25 mouse cellular contexts compared by ENCODE assay signal in genomic region chr11:62589391-62589790, GRCm38 (mm10). TPM values are rescaled to one million over a fixed set of nuclear protein-coding genes. Genes with fewer than 3 reads are reported as not detected.
DNase-seq lines count a peak whose midpoint lies in the region; ATAC-seq and TF ChIP-seq lines count a peak whose summit lies in the region.
"Had no signal": no experiment of that assay in that cellular context is flagged by ENCODE, and none has a peak within 500 bp of the region (broad histone marks: within the 10 kb centered on the region; RNA-seq: fewer than 3 reads in every experiment).

No protein-coding gene starts in this region.

- no peaks in the 10 kb centered on the region for H3K36me3 ChIP-seq in kidney, embryonic 15.5 days
- H3K36me3 ChIP-seq in midbrain, embryonic 11.5 days (ENCODE audit: control insufficient read depth, insufficient read depth, low read length): no peaks in the 10 kb centered on the region
- H3K36me3 ChIP-seq in midbrain, embryonic 16.5 days (ENCODE audit: control insufficient read depth, insufficient read depth, low read length): peaks cover 19% of the 10 kb centered on the region
- peaks cover 78% of the 10 kb centered on the region for H3K36me3 ChIP-seq in thymus, adult 2 months (ENCODE audit: control insufficient read depth, insufficient read depth, low read length)
- H3K36me3 ChIP-seq: embryonic facial prominence, embryonic 13.5 days; embryonic facial prominence, embryonic 15.5 days; forebrain, embryonic 10.5 days had no signal

- TF ChIP-seq CTCF in thymus, adult 2 months (IDR thresholded peaks at IDR 0.05; ENCODE audit: borderline replicate concordance, control insufficient read depth, extremely low read depth, insufficient read depth, low read length, poor library complexity): no peak

- peaks cover 18% of the 10 kb centered on the region for H3K4me1 ChIP-seq in kidney, embryonic 15.5 days
- no peaks in the 10 kb centered on the region for H3K4me1 ChIP-seq in midbrain, embryonic 11.5 days (ENCODE audit: control insufficient read depth, insufficient read depth, low read length)
- no peaks in the 10 kb centered on the region for H3K4me1 ChIP-seq in midbrain, embryonic 16.5 days (ENCODE audit: control insufficient read depth, insufficient read depth, low read length)
- no peaks in the 10 kb centered on the region for H3K4me1 ChIP-seq in thymus, adult 2 months (replicated peaks; ENCODE audit: control insufficient read depth, insufficient read depth, low read length)
- H3K4me1 ChIP-seq: forebrain, embryonic 12.5 days had no signal

- no peak overlapping the region for H3K4me3 ChIP-seq in kidney, embryonic 15.5 days (replicated peaks)
- H3K4me3 ChIP-seq in midbrain, embryonic 11.5 days (ENCODE audit: low read depth, low read length): no peak overlapping the region
- H3K4me3 ChIP-seq in midbrain, embryonic 16.5 days (ENCODE audit: low read depth, low read length): no peak overlapping the region
- no peak overlapping the region for H3K4me3 ChIP-seq in thymus, adult 2 months (ENCODE audit: control insufficient read depth, insufficient read depth, low read length)
- H3K4me3 ChIP-seq: embryonic facial prominence, embryonic 13.5 days; embryonic facial prominence, embryonic 15.5 days; erythroblast, embryonic 14.5 days; forebrain, embryonic 10.5 days; forebrain, embryonic 12.5 days had no signal

- WGBS in kidney, embryonic 15.5 days: 77% methylated on average over 10 of the region's 10 CpGs
- WGBS in midbrain, embryonic 11.5 days: 69% methylated on average over 10 of the region's 10 CpGs
- 76% methylated on average over 10 of the region's 10 CpGs for WGBS in midbrain, embryonic 16.5 days
- 97% methylated on average over 10 of the region's 10 CpGs for WGBS in thymus, adult 2 months

- no peaks in the 10 kb centered on the region for H3K27me3 ChIP-seq in kidney, embryonic 15.5 days
- no peaks in the 10 kb centered on the region for H3K27me3 ChIP-seq in midbrain, embryonic 11.5 days (ENCODE audit: control insufficient read depth, insufficient read depth, low read length)
- no peaks in the 10 kb centered on the region for H3K27me3 ChIP-seq in midbrain, embryonic 16.5 days (ENCODE audit: control insufficient read depth, insufficient read depth, low read depth, low read length)
- H3K27me3 ChIP-seq in thymus, adult 2 months (ENCODE audit: control insufficient read depth, insufficient read depth, low read length): no peaks in the 10 kb centered on the region
- H3K27me3 ChIP-seq: embryonic facial prominence, embryonic 13.5 days; embryonic facial prominence, embryonic 15.5 days; forebrain, embryonic 12.5 days had no signal

- H3K4me2 ChIP-seq in kidney, embryonic 15.5 days: no peak overlapping the region
- no peak overlapping the region for H3K4me2 ChIP-seq in midbrain, embryonic 11.5 days
- no peak overlapping the region for H3K4me2 ChIP-seq in midbrain, embryonic 16.5 days (ENCODE audit: low read length)
- H3K4me2 ChIP-seq: embryonic facial prominence, embryonic 13.5 days; embryonic facial prominence, embryonic 15.5 days; forebrain, embryonic 12.5 days had no signal

- 0 out of 2 replicates have a peak, but pooled peaks have one; percentile 33 for ATAC-seq in kidney, embryonic 15.5 days (replicated peaks; ENCODE audit: low FRiP score)
- ATAC-seq in midbrain, embryonic 11.5 days (ENCODE audit: low FRiP score): no peak
- ATAC-seq in midbrain, embryonic 16.5 days: no peak
- ATAC-seq: forebrain, embryonic 14.5 days; forebrain, embryonic 16.5 days; Patski had no signal

- TF ChIP-seq POLR2A in thymus, adult 2 months (IDR thresholded peaks at IDR 0.05; ENCODE audit: control insufficient read depth, extremely low read depth, insufficient read depth, low read length, poor library complexity): no peak

- DNase-seq in kidney, adult 18-20 months: no peak
- peak; percentile 74 for DNase-seq in midbrain, embryonic 11.5 days (ENCODE audit: low spot score, missing footprints)
- peak; percentile 44 for DNase-seq in R1 (ENCODE audit: low read depth, low spot score)
- no peak for DNase-seq in thymus, adult 2 months
- DNase-seq: adrenal gland, adult 2 months; adrenal gland, postnatal 10 days; adrenal gland, postnatal 25 days; cerebellum, adult 11 months; cerebellum, adult 18-20 months; cerebellum, adult 8-10 months; cerebellum, adult 9-11 months; cerebellum, postnatal 14 days; cerebellum, postnatal 36 days; embryo, embryonic 11 days had no signal

- H3K27ac ChIP-seq in kidney, embryonic 15.5 days: no peak overlapping the region
- no peak overlapping the region for H3K27ac ChIP-seq in midbrain, embryonic 11.5 days (ENCODE audit: low read depth, low read length)
- H3K27ac ChIP-seq in midbrain, embryonic 16.5 days (ENCODE audit: low read length): no peak overlapping the region
- no peak overlapping the region for H3K27ac ChIP-seq in thymus, adult 2 months (ENCODE audit: control insufficient read depth, insufficient read depth, low read length)
- H3K27ac ChIP-seq: embryonic facial prominence, embryonic 13.5 days; embryonic facial prominence, embryonic 15.5 days; forebrain, embryonic 10.5 days; forebrain, embryonic 12.5 days had no signal

- no peaks in the 10 kb centered on the region for H3K9me3 ChIP-seq in kidney, embryonic 15.5 days (replicated peaks)
- H3K9me3 ChIP-seq in midbrain, embryonic 11.5 days (ENCODE audit: control insufficient read depth, low read length): no peaks in the 10 kb centered on the region
- H3K9me3 ChIP-seq in midbrain, embryonic 16.5 days (replicated peaks; ENCODE audit: control insufficient read depth, low read length, poor library complexity, severe bottlenecking): no peaks in the 10 kb centered on the region
- H3K9me3 ChIP-seq: embryonic facial prominence, embryonic 13.5 days; embryonic facial prominence, embryonic 15.5 days; forebrain, embryonic 10.5 days; forebrain, embryonic 12.5 days; G1E had no signal

- no peak overlapping the region for H3K9ac ChIP-seq in kidney, embryonic 15.5 days
- H3K9ac ChIP-seq in midbrain, embryonic 11.5 days (ENCODE audit: low read length): no peak overlapping the region
- H3K9ac ChIP-seq in midbrain, embryonic 16.5 days (ENCODE audit: low read depth, low read length): no peak overlapping the region
- H3K9ac ChIP-seq: embryonic facial prominence, embryonic 13.5 days; embryonic facial prominence, embryonic 15.5 days; forebrain, embryonic 12.5 days had no signal

RNA-seq across cellular contexts. Expression of gene Trpv2, which starts 15.1 kb away (rescaled TPM):
- polyA plus RNA-seq in kidney, embryonic 15.5 days (2015; fragmentation: Nextera tagmentation; extraction: Ambion mirVana): 3.5 and 6.4 TPM in 2 replicates
- polyA plus RNA-seq in midbrain, embryonic 11.5 days (2014; fragmentation: Nextera tagmentation; extraction: Ambion mirVana): 4.9 and 5.4 TPM in 2 replicates
- polyA plus RNA-seq in midbrain, embryonic 16.5 days (2015; fragmentation: Nextera tagmentation; extraction: Ambion mirVana): 43.5 and 43.7 TPM in 2 replicates
- 95.4 and 96.0 TPM in 2 replicates for polyA plus RNA-seq in thymus, adult 2 months (2012; rRNA removed)

RNA-seq across cellular contexts. Expression of gene Ubb, which starts 38.4 kb away (rescaled TPM):
- 3,192 and 3,248 TPM in 2 replicates for polyA plus RNA-seq in kidney, embryonic 15.5 days (2015; fragmentation: Nextera tagmentation; extraction: Ambion mirVana)
- polyA plus RNA-seq in midbrain, embryonic 11.5 days (2014; fragmentation: Nextera tagmentation; extraction: Ambion mirVana): 3,727 and 3,899 TPM in 2 replicates
- polyA plus RNA-seq in midbrain, embryonic 16.5 days (2015; fragmentation: Nextera tagmentation; extraction: Ambion mirVana): 4,809 and 4,815 TPM in 2 replicates
- polyA plus RNA-seq in thymus, adult 2 months (2012; rRNA removed): 2,301 and 2,384 TPM in 2 replicates

RNA-seq across cellular contexts. Expression of gene Cenpv, which starts 50.3 kb away (rescaled TPM):
- 19.4 and 20.0 TPM in 2 replicates for polyA plus RNA-seq in kidney, embryonic 15.5 days (2015; fragmentation: Nextera tagmentation; extraction: Ambion mirVana)
- 54.8 and 68.5 TPM in 2 replicates for polyA plus RNA-seq in midbrain, embryonic 11.5 days (2014; fragmentation: Nextera tagmentation; extraction: Ambion mirVana)
- 51.2 and 54.4 TPM in 2 replicates for polyA plus RNA-seq in midbrain, embryonic 16.5 days (2015; fragmentation: Nextera tagmentation; extraction: Ambion mirVana)
- polyA plus RNA-seq in thymus, adult 2 months (2012; rRNA removed): 12.9 and 13.7 TPM in 2 replicates

RNA-seq across cellular contexts. Expression of gene Lrrc75a, which starts 58.9 kb away (rescaled TPM):
- 14.3 and 15.7 TPM in 2 replicates for polyA plus RNA-seq in kidney, embryonic 15.5 days (2015; fragmentation: Nextera tagmentation; extraction: Ambion mirVana)
- 12.5 and 12.6 TPM in 2 replicates for polyA plus RNA-seq in midbrain, embryonic 11.5 days (2014; fragmentation: Nextera tagmentation; extraction: Ambion mirVana)
- 10.0 and 10.2 TPM in 2 replicates for polyA plus RNA-seq in midbrain, embryonic 16.5 days (2015; fragmentation: Nextera tagmentation; extraction: Ambion mirVana)
- polyA plus RNA-seq in thymus, adult 2 months (2012; rRNA removed): 6.0 and 6.9 TPM in 2 replicates

RNA-seq across cellular contexts. Expression of gene Mmgt2, which starts 59.1 kb away (rescaled TPM):
- 67.3 and 70.4 TPM in 2 replicates for polyA plus RNA-seq in kidney, embryonic 15.5 days (2015; fragmentation: Nextera tagmentation; extraction: Ambion mirVana)
- polyA plus RNA-seq in midbrain, embryonic 11.5 days (2014; fragmentation: Nextera tagmentation; extraction: Ambion mirVana): 38.5 and 43.8 TPM in 2 replicates
- 20.4 and 20.6 TPM in 2 replicates for polyA plus RNA-seq in midbrain, embryonic 16.5 days (2015; fragmentation: Nextera tagmentation; extraction: Ambion mirVana)
- polyA plus RNA-seq in thymus, adult 2 months (2012; rRNA removed): 43.0 and 47.5 TPM in 2 replicates

Comparison
In these comparisons a context has a peak if more than half of its experiments do, and no peak if none do; other contexts are left out.
1. DNase-seq: peak in midbrain, embryonic 11.5 days (single experiment) and R1 (single experiment); none in kidney, adult 18-20 months (single experiment) and thymus, adult 2 months (single experiment).